Mouse (Mus musculus) mesoderm, embryonic 11.5 days (tissue): Measurements from ENCODE around the gene Kdelr2.

ENCODE experiments used
- DNase-seq: peaks from one replicate; pipeline ENCODE4 v3.0.0-alpha.2; 2012; ENCODE audit warnings: low read depth, low spot score

Gene Kdelr2

GRCm38 (mm10) chr5:143471165-143471546, 67.5 kb downstream of the Kdelr2 start:
- DNase-seq = no peak
